Mouse (Mus musculus) midbrain, embryonic 11.5 days (tissue): ENCODE data around the gene Kif18b. TPM values are rescaled to one million over a fixed set of nuclear protein-coding genes. Genes with fewer than 3 reads are reported as not detected.
A peak's percentile ranks its signal among the peaks of the same experiment; 100 is the strongest.

Experiments used
- ATAC-seq: fragments of 200-750 bp; cut with Nextera tagmentation; 2 replicates; pipeline ENCODE4 v1.8.0; 2017; ENCODE audit warnings: moderate TSS enrichment, moderate library complexity; ENCODE audit not compliant: low FRiP score
- DNase-seq: peaks from one replicate; pipeline ENCODE4 v3.0.0; 2015; ENCODE audit warnings: low spot score; ENCODE audit errors: missing footprints
- H3K27ac ChIP-seq: fragments of 300-500 bp; sonication (generic); 2 replicates; pipeline ENCODE4 v1.5.1; 2014; ENCODE audit warnings: low read depth, low read length
- H3K27me3 ChIP-seq: fragments of 300-500 bp; sonication (generic); 2 replicates; pipeline ENCODE4 v1.6.1; 2014; ENCODE audit warnings: mild to moderate bottlenecking, low read length, moderate library complexity, mixed read lengths; ENCODE audit not compliant: control insufficient read depth, insufficient read depth
- H3K36me3 ChIP-seq: fragments of 300-500 bp; sonication (generic); 2 replicates; pipeline ENCODE4 v1.6.1; 2014; ENCODE audit warnings: mild to moderate bottlenecking, low read length, moderate library complexity, mixed read lengths; ENCODE audit not compliant: control insufficient read depth, insufficient read depth
- H3K4me1 ChIP-seq: fragments of 300-500 bp; sonication (generic); 2 replicates; pipeline ENCODE4 v1.6.1; 2014; ENCODE audit warnings: low read length; ENCODE audit not compliant: control insufficient read depth, insufficient read depth
- H3K4me2 ChIP-seq: fragments of 300-500 bp; sonication (generic); 2 replicates; pipeline ENCODE4 v1.6.1; 2014; ENCODE audit warnings: mild to moderate bottlenecking, moderate library complexity
- H3K4me3 ChIP-seq: fragments of 300-500 bp; sonication (generic); 2 replicates; pipeline ENCODE4 v1.5.1; 2014; ENCODE audit warnings: low read depth, low read length
- H3K9ac ChIP-seq: fragments of 300-500 bp; sonication (generic); 2 replicates; pipeline ENCODE4 v1.6.1; 2014; ENCODE audit warnings: low read length
- H3K9me3 ChIP-seq: fragments of 300-500 bp; sonication (generic); 2 replicates; pipeline ENCODE4 v1.6.1; 2016; ENCODE audit warnings: low read length; ENCODE audit not compliant: control insufficient read depth
- WGBS: fragments of 180-500 bp; shearing (Covaris S2); extraction: QIAGEN DNeasy Blood & Tissue Kit; methylation state at CpG from one replicate; pipeline ENCODE4 v1.1.7; 2014; 5-methylcytosine and 5-hydroxymethylcytosine counted together
- polyA plus RNA-seq: library from polyadenylated mRNA; unstranded; fragments of >200 nt; fragmentation: Nextera tagmentation; extraction: Ambion mirVana; gene quantifications from 2 replicates; pipeline ENCODE4 v1.2.1, GENCODE M21; 2014

The Kif18b gene
- polyA plus RNA-seq, 1 experiment from 2014 or later, result 6.9 TPM

DNA sequence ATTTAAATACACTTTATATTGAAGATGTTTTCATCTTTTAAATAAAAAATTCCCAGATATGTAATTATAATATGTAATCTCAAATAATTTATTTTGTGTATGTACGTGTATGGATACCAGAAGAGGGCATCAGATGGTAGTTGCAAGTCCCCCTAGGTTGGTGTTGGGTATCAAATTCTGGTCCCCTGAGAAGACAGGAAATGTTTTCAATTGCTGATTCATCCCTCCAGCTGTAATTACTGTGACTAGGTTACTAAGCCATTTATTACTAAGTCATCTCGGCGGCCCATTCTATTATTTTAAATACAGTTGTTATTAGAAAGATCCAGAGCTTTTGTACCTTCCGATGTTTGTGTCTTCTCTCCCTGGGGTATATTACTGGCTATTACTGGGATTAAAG, 6.8 kb downstream of the Kif18b start:
- Histone ChIP-seq H3K36me3 (peaks cover 23% of the 10 kb centered on the region), H3K4me2 (no peak overlapping the region), H3K9ac (no peak overlapping the region), H3K9me3 (no peaks in the 10 kb centered on the region), H3K4me1 (peaks cover 7% of the 10 kb centered on the region; the same call in 1 of the 2 replicates), H3K27me3 (no peaks in the 10 kb centered on the region), H3K4me3 (no peak overlapping the region), H3K27ac (no peak overlapping the region)
- 93% methylated on average over 4 of the region's 4 CpGs for WGBS
- no peak for ATAC-seq
- DNase-seq, result no peak

DNA sequence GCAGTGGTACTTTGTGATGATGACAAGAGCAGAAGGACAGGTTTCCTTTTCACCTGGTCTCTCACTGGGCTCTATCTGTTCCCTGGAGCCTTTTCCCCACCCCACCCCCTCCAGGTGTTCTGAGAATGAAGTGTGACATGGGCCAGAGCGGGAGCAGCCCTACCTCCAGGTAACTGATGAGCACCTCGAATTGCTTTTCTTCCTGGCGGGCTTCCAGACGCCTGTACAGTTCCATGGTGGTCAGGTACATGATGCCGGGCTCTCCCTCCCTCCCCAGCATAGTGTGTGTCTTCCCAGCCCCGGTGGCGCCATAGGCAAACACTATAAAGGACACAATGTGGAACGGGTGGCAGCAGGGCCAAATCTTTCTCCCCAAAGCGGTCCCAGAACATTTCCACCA, 9.5 kb downstream of the Kif18b start:
- Histone ChIP-seq H3K4me3 (no peak overlapping the region), H3K4me1 (no peaks in the 10 kb centered on the region), H3K9ac (no peak overlapping the region), H3K9me3 (no peaks in the 10 kb centered on the region), H3K27me3 (no peaks in the 10 kb centered on the region), H3K4me2 (no peak overlapping the region), H3K36me3 (peaks cover 31% of the 10 kb centered on the region), H3K27ac (no peak overlapping the region)
- DNase-seq (no peak), ATAC-seq (no peak)
- WGBS, result 90% methylated on average over 9 of the region's 9 CpGs

DNA sequence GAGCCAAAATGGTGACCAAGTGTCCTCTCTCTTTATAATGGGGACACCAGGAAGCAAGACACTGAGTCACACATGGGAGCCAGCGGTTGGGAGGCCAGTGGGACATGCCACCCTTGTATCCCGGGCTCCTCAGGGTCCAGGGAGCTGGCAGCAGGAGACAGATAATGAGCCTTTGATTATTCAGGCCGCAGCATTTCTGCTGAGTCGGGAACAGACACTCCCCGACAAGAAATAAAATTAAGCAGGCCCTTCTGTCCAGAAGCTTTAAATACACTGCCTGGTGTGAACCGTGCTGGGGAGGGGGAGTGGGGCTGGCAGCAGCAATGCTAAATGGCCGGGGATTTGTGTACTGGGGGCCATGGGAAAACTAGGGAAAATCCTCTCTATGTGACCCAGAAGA, 13.5 kb downstream of the Kif18b start:
- no peak for ATAC-seq
- no peak overlapping the region for H3K4me2 ChIP-seq
- H3K36me3 ChIP-seq, result peaks cover 62% of the 10 kb centered on the region
- no peaks in the 10 kb centered on the region for H3K4me1 ChIP-seq
- H3K27ac ChIP-seq, result no peak overlapping the region
- no peaks in the 10 kb centered on the region for H3K9me3 ChIP-seq
- 85% methylated on average over 7 of the region's 7 CpGs for WGBS
- no peak for DNase-seq
- no peak overlapping the region for H3K4me3 ChIP-seq
- no peaks in the 10 kb centered on the region for H3K27me3 ChIP-seq
- H3K9ac ChIP-seq, result no peak overlapping the region

DNA sequence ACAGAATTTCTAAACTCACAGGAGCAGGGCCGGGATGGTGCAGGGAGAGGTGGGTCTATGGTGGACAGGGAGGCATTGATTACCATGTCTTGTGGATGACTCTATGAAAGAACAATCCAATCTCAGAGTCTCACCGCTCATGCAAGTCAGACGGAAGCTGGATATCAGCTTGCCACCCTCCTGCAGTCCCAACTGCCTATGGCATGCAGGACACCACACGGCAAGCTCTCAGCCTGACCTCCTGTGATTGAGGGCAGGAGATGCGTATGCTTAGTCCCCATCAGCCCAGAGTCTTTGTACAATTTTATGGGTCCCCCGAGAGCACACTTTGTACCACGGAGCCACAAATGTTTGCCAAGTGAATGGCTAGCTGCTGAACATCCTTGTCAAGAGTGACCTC, 21.3 kb downstream of the Kif18b start:
- DNase-seq, result no peak
- WGBS, result 81% methylated on average over 7 of the region's 7 CpGs

DNA sequence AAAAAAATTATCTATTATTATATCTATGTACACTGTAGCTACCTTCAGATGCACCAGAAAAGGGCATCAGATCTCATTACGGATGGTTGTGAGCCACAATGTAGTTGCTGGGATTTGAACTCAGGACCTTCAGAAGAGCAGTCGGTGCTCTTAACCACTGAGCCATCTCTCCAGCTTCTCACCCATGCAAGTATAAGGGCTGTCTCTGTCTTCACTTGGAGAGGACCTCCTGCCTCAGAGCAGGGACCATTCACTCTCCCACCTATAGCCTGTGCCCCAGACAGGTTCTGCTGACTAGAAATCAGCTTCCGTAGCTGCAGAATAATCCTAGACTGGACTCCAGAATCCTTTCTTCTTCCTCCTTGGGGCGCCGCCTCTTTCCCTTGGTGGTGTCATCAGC, 22.8 kb downstream of the Kif18b start:
- peaks cover 13% of the 10 kb centered on the region for H3K36me3 ChIP-seq
- DNase-seq (no peak), ATAC-seq (no peak)
- H3K27ac ChIP-seq, result no peak overlapping the region
- no peaks in the 10 kb centered on the region for H3K27me3 ChIP-seq
- no peak overlapping the region for H3K4me3 ChIP-seq
- no peak overlapping the region for H3K4me2 ChIP-seq
- H3K9ac ChIP-seq, result no peak overlapping the region
- 78% methylated on average over 5 of the region's 5 CpGs for WGBS
- no peaks in the 10 kb centered on the region; the same call in 1 of the 2 replicates for H3K4me1 ChIP-seq
- H3K9me3 ChIP-seq, result no peaks in the 10 kb centered on the region

More for the DNA sequence above, 21.3 kb downstream of the Kif18b start:
- Histone ChIP-seq H3K36me3 (peaks cover 27% of the 10 kb centered on the region), H3K9me3 (no peaks in the 10 kb centered on the region), H3K9ac (no peak overlapping the region), H3K27me3 (no peaks in the 10 kb centered on the region), H3K4me3 (no peak overlapping the region), H3K4me1 (no peaks in the 10 kb centered on the region; the same call in 1 of the 2 replicates), H3K4me2 (no peak overlapping the region), H3K27ac (no peak overlapping the region)
- ATAC-seq, result no peak

DNA sequence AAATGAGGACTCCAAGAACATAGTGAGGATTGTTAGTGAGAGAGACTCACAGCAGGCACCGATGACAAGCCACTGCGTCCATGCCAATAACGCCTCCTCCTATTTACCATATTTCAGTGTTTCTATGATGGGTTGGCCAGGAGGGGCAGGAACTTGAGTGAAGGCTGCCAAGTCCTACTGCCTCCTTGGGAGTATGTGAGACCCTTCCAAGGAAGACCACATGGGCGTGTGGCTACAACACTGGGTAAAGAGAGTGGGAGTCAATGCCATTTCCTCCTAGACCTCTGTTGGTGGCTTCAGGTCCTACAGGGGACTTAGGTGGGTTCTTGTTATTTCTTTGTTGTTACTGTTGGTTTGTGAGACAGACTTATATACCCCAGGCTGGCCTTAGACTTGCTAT, 23.7 kb downstream of the Kif18b start:
- WGBS, result 68% methylated on average over 4 of the region's 4 CpGs
- ATAC-seq (no peak), DNase-seq (no peak)
- no peak overlapping the region for H3K4me2 ChIP-seq
- H3K9me3 ChIP-seq, result no peaks in the 10 kb centered on the region
- no peaks in the 10 kb centered on the region for H3K27me3 ChIP-seq
- no peaks in the 10 kb centered on the region; the same call in 1 of the 2 replicates for H3K4me1 ChIP-seq
- H3K4me3 ChIP-seq, result no peak overlapping the region
- H3K9ac ChIP-seq, result no peak overlapping the region
- peaks cover 5% of the 10 kb centered on the region; the same call in 1 of the 2 replicates for H3K36me3 ChIP-seq
- no peak overlapping the region for H3K27ac ChIP-seq

DNA sequence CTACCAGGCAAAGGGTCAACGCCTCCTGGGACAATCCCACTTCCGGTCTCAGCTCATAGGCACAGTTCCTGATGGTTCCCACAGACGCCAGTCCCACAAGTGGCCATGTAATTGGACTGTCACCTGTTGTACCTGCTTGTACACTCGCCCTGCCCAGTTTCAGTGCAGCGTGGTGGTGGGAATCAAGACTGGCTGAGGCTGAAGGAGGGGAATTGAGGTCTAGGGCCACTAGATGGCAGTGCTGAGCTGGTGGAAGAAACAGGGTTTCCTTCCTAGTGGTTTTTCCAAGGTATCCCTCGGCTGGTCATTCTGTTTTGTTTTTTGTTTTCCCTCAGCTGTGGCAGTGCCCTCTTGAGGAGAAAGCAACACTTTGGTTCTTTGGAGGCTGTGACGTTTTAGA, 24.2 kb downstream of the Kif18b start, which contains the start of gene Gfap:
Gene Gfap (minus strand): TSS at position 150 of the 400 bp plus-strand sequence.
- Histone ChIP-seq H3K36me3 (peaks cover under 1% of the 10 kb centered on the region; the same call in 1 of the 2 replicates), H3K4me3 (no peak within 1 kb of the TSS), H3K4me2 (no peak within 1 kb of the TSS), H3K4me1 (no peaks in the 10 kb centered on the region; the same call in 1 of the 2 replicates), H3K9me3 (no peaks in the 10 kb centered on the region), H3K27me3 (no peaks in the 10 kb centered on the region), H3K27ac (no peak within 1 kb of the TSS), H3K9ac (no peak within 1 kb of the TSS)
- 17% methylated on average over 7 of the region's 7 CpGs for WGBS
- DNase-seq (peak; percentile 99), ATAC-seq (no peak)

DNA sequence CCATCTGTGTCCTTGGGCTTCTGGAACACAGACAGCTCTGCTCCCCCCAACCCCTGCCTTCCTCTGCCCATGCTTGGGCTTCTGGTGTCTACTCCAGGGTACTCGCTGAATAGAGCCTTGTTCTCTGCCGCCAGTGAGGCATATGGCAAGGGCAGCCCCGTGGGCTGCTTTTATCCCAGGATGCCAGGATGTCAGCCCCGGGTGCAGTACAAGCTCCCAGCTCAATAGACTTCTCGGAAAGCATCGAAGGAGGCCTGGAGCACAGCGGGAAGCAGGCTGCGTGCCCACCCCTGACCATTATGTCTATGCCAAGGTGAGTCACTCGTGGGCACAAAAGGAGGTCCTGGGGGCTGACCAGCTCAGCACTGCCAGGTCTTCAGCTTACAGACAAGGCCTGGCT, 26.5 kb downstream of the Kif18b start:
- peaks cover 13% of the 10 kb centered on the region for H3K27me3 ChIP-seq
- H3K36me3 ChIP-seq, result no peaks in the 10 kb centered on the region
- whole genome bisulfite sequencing, result 82% methylated on average over 9 of the region's 9 CpGs
- no peak for DNase-seq
- no peak overlapping the region for H3K4me2 ChIP-seq
- H3K4me3 ChIP-seq, result no peak overlapping the region
- H3K4me1 ChIP-seq, result no peaks in the 10 kb centered on the region; the same call in 1 of the 2 replicates
- H3K27ac ChIP-seq, result no peak overlapping the region
- ATAC-seq, result no peak
- H3K9ac ChIP-seq, result no peak overlapping the region
- H3K9me3 ChIP-seq, result no peaks in the 10 kb centered on the region

DNA sequence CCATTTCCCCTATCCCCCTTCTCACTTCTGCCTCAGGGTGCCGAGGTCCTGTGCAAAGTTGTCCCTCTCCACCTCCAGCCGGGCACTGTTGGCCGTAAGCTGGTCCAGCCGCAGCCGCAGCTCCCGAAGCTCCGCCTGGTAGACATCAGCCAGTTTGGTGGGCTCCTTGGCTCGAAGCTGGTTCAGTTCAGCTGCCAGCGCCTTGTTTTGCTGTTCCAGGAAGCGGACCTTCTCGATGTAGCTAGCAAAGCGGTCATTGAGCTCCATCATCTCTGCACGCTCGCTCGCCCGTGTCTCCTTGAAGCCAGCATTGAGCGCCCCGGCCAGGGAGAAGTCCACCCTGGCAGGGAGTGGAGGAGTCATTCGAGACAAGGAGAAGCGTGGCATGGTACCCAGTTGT, 28.3 kb downstream of the Kif18b start:
- Histone ChIP-seq H3K27ac (no peak overlapping the region), H3K27me3 (peaks cover 22% of the 10 kb centered on the region), H3K4me1 (peaks cover 3% of the 10 kb centered on the region; the same call in 1 of the 2 replicates), H3K9ac (no peak overlapping the region), H3K9me3 (no peaks in the 10 kb centered on the region), H3K4me3 (no peak overlapping the region), H3K36me3 (no peaks in the 10 kb centered on the region), H3K4me2 (no peak overlapping the region)
- DNase-seq, result no peak
- WGBS, result 79% methylated on average over 20 of the region's 20 CpGs
- ATAC-seq, result no peak
